Mouse (Mus musculus): ENCODE measurements around the gene Acot4. TPM values are rescaled to one million over a fixed set of nuclear protein-coding genes. Genes with fewer than 3 reads are reported as not detected.
A peak's percentile ranks its signal among the peaks of the same experiment; 100 is the strongest.
"Not testable (repeated sequence)": the region's sequence is repeated elsewhere in the genome, so short reads cannot be mapped to it uniquely, and the experiment has no call there.

The Acot4 gene
- polyA plus RNA-seq, 1 experiment from 2014 or later, result 0.32 TPM

- Histone ChIP-seq H3K9ac (no peak overlapping the region), H3K9me3 (no peaks in the 10 kb centered on the region), H3K27ac (replicated peaks) (no peak overlapping the region), H3K27me3 (0 out of 2 replicates have a peak, but pooled peaks cover 4% of the 10 kb centered on the region), H3K4me1 (replicated peaks) (0 out of 2 replicates have a peak, but pooled peaks cover 4% of the 10 kb centered on the region), H3K4me2 (no peak overlapping the region), H3K4me3 (no peak overlapping the region), H3K36me3 (no peaks in the 10 kb centered on the region)
- no peak for ATAC-seq (ENCODE audit: low FRiP score, low read depth)
- 66% methylated on average over 4 of the region's 4 CpGs for WGBS
Observed at GRCm38 (mm10) chr12:84034108-84034507, 4.1 kb upstream of the Acot4 start.

GRCm38 (mm10) chr12:84038691-84039111 lies 522 bp downstream of the Acot4 start, which contains the start of gene Gm49366:
Gm49366 (plus strand) TSS chr12:84038935.
- H3K4me3 ChIP-seq, result peak within 1 kb of the TSS; percentile 48
- not testable (repeated sequence) for H3K36me3 ChIP-seq; H3K27me3 ChIP-seq; H3K27ac ChIP-seq (replicated peaks); H3K4me1 ChIP-seq (replicated peaks); H3K9me3 ChIP-seq
- 2% methylated on average over 39 of the region's 39 CpGs for WGBS
- peak within 1 kb of the TSS; percentile 45 for H3K9ac ChIP-seq
- peak within 1 kb of the TSS; percentile 62 for H3K4me2 ChIP-seq
- 0 out of 2 replicates have a peak, but pooled peaks have one; percentile 45 for ATAC-seq (ENCODE audit: low FRiP score, low read depth)

- no peak overlapping the region for H3K4me3 ChIP-seq
- H3K4me2 ChIP-seq, result no peak overlapping the region
- no peak overlapping the region for H3K9ac ChIP-seq
- no peaks in the 10 kb centered on the region for H3K9me3 ChIP-seq
- 0 out of 2 replicates have a peak, but pooled peaks cover 4% of the 10 kb centered on the region for H3K27me3 ChIP-seq
- H3K4me1 ChIP-seq (replicated peaks), result 0 out of 2 replicates have a peak, but pooled peaks cover 4% of the 10 kb centered on the region
- ATAC-seq (ENCODE audit: low FRiP score, low read depth), result no peak
- no peaks in the 10 kb centered on the region for H3K36me3 ChIP-seq
- WGBS, result 88% methylated on average over 5 of the region's 5 CpGs
- no peak overlapping the region for H3K27ac ChIP-seq (replicated peaks)
Observed at GRCm38 (mm10) chr12:84042248-84042647, 4.1 kb downstream of the Acot4 start.

GRCm38 (mm10) chr12:84044045-84044444 lies 5.9 kb downstream of the Acot4 start:
- Histone ChIP-seq H3K36me3 (no peaks in the 10 kb centered on the region), H3K9me3 (0 out of 2 replicates have a peak, but pooled peaks cover 7% of the 10 kb centered on the region), H3K4me1 (replicated peaks) (no peaks in the 10 kb centered on the region), H3K4me2 (no peak overlapping the region), H3K9ac (no peak overlapping the region), H3K27me3 (no peaks in the 10 kb centered on the region), H3K4me3 (no peak overlapping the region), H3K27ac (replicated peaks) (no peak overlapping the region)
- WGBS, result 83% methylated on average over 2 of the region's 2 CpGs
- no peak for ATAC-seq (ENCODE audit: low FRiP score, low read depth)

- H3K27ac ChIP-seq (replicated peaks), result no peak overlapping the region
- H3K27me3 ChIP-seq, result no peaks in the 10 kb centered on the region
- H3K36me3 ChIP-seq, result no peaks in the 10 kb centered on the region
- ATAC-seq (ENCODE audit: low FRiP score, low read depth), result no peak
- H3K9ac ChIP-seq, result no peak overlapping the region
- no peaks in the 10 kb centered on the region for H3K4me1 ChIP-seq (replicated peaks)
- 0 out of 2 replicates have a peak, but pooled peaks cover 7% of the 10 kb centered on the region for H3K9me3 ChIP-seq
- no peak overlapping the region for H3K4me2 ChIP-seq
- H3K4me3 ChIP-seq, result no peak overlapping the region
- WGBS, result 100% methylated on average over 1 of the region's 1 CpGs
Observed at GRCm38 (mm10) chr12:84046906-84047305, 8.7 kb downstream of the Acot4 start.

GRCm38 (mm10) chr12:84050744-84051143 lies 12.6 kb downstream of the Acot4 start:
- 88% methylated on average over 5 of the region's 5 CpGs for WGBS
- H3K4me3 ChIP-seq; H3K27ac ChIP-seq (replicated peaks); H3K36me3 ChIP-seq; H3K27me3 ChIP-seq; H3K4me1 ChIP-seq (replicated peaks); H3K9ac ChIP-seq; H3K4me2 ChIP-seq; H3K9me3 ChIP-seq; ATAC-seq (ENCODE audit: low FRiP score, low read depth): not testable (repeated sequence)

- no peak for ATAC-seq (ENCODE audit: low FRiP score, low read depth)
Observed at GRCm38 (mm10) chr12:84051937-84052474, 13.8 kb downstream of the Acot4 start, which contains the start of gene Acot3. Acot3 (plus strand) TSS chr12:84052144.

GRCm38 (mm10) chr12:84052609-84053008 lies 14.4 kb downstream of the Acot4 start:
- Histone ChIP-seq H3K4me3 (peak overlapping the region; percentile 50; the same call in 1 of the 2 replicates), H3K9me3 (0 out of 2 replicates have a peak, but pooled peaks cover 7% of the 10 kb centered on the region), H3K27ac (replicated peaks) (no peak overlapping the region), H3K36me3 (no peaks in the 10 kb centered on the region), H3K27me3 (0 out of 2 replicates have a peak, but pooled peaks cover 3% of the 10 kb centered on the region), H3K9ac (no peak overlapping the region), H3K4me2 (peak overlapping the region; percentile 86; the same call in 1 of the 2 replicates), H3K4me1 (replicated peaks) (peaks cover 5% of the 10 kb centered on the region)
- no peak for ATAC-seq (ENCODE audit: low FRiP score, low read depth)
- 89% methylated on average over 7 of the region's 7 CpGs for WGBS

More at GRCm38 (mm10) chr12:84051937-84052474, 13.8 kb downstream of the Acot4 start, which contains the start of gene Acot3:
- Histone ChIP-seq H3K36me3 (no peaks in the 10 kb centered on the region), H3K4me1 (replicated peaks) (peaks cover 5% of the 10 kb centered on the region), H3K4me2 (peak within 1 kb of the TSS; percentile 86), H3K9me3 (0 out of 2 replicates have a peak, but pooled peaks cover 7% of the 10 kb centered on the region), H3K4me3 (peak within 1 kb of the TSS; percentile 50; the same call in 1 of the 2 replicates), H3K9ac (no peak within 1 kb of the TSS), H3K27me3 (0 out of 2 replicates have a peak, but pooled peaks cover 3% of the 10 kb centered on the region), H3K27ac (replicated peaks) (no peak within 1 kb of the TSS)
- 87% methylated on average over 5 of the region's 5 CpGs for WGBS

- Histone ChIP-seq H3K4me1 (replicated peaks) (peaks cover 5% of the 10 kb centered on the region), H3K27me3 (0 out of 2 replicates have a peak, but pooled peaks cover 3% of the 10 kb centered on the region), H3K4me3 (peak overlapping the region; percentile 50), H3K4me2 (peak overlapping the region; percentile 86), H3K36me3 (no peaks in the 10 kb centered on the region), H3K9me3 (0 out of 2 replicates have a peak, but pooled peaks cover 5% of the 10 kb centered on the region), H3K9ac (peak overlapping the region; percentile 34), H3K27ac (replicated peaks) (no peak overlapping the region)
- ATAC-seq (ENCODE audit: low FRiP score, low read depth), result no peak
- WGBS, result 11% methylated on average over 16 of the region's 16 CpGs
Observed at GRCm38 (mm10) chr12:84053173-84053572, 15.0 kb downstream of the Acot4 start.

- H3K27me3 ChIP-seq, result 0 out of 2 replicates have a peak, but pooled peaks cover 3% of the 10 kb centered on the region
- H3K4me1 ChIP-seq (replicated peaks), result peaks cover 5% of the 10 kb centered on the region
- no peaks in the 10 kb centered on the region for H3K36me3 ChIP-seq
- peak overlapping the region; percentile 34 for H3K9ac ChIP-seq
- peak overlapping the region; percentile 50 for H3K4me3 ChIP-seq
- no peak overlapping the region for H3K27ac ChIP-seq (replicated peaks)
- peak overlapping the region; percentile 86 for H3K4me2 ChIP-seq
- H3K9me3 ChIP-seq, result no peaks in the 10 kb centered on the region
- no peak for ATAC-seq (ENCODE audit: low FRiP score, low read depth)
- 3% methylated on average over 33 of the region's 46 CpGs for WGBS
Observed at GRCm38 (mm10) chr12:84053679-84054391, 15.7 kb downstream of the Acot4 start.

- 30% methylated on average over 2 of the region's 2 CpGs for WGBS
- H3K4me2 ChIP-seq, result no peak overlapping the region
- H3K36me3 ChIP-seq, result no peaks in the 10 kb centered on the region
- H3K9me3 ChIP-seq, result no peaks in the 10 kb centered on the region
- H3K27me3 ChIP-seq, result no peaks in the 10 kb centered on the region
- no peak overlapping the region for H3K27ac ChIP-seq (replicated peaks)
- H3K4me1 ChIP-seq (replicated peaks), result no peaks in the 10 kb centered on the region
- ATAC-seq (ENCODE audit: low FRiP score, low read depth), result no peak
- H3K4me3 ChIP-seq, result no peak overlapping the region
- H3K9ac ChIP-seq, result no peak overlapping the region
Observed at GRCm38 (mm10) chr12:84060946-84061345, 22.8 kb downstream of the Acot4 start.

- Histone ChIP-seq H3K4me2 (no peak overlapping the region), H3K9ac (no peak overlapping the region), H3K36me3 (no peaks in the 10 kb centered on the region), H3K4me3 (no peak overlapping the region), H3K4me1 (replicated peaks) (no peaks in the 10 kb centered on the region), H3K9me3 (no peaks in the 10 kb centered on the region), H3K27me3 (no peaks in the 10 kb centered on the region), H3K27ac (replicated peaks) (no peak overlapping the region)
- 95% methylated on average over 20 of the region's 20 CpGs for WGBS
- no peak for ATAC-seq (ENCODE audit: low FRiP score, low read depth)
Observed at GRCm38 (mm10) chr12:84062336-84062735, 24.2 kb downstream of the Acot4 start.
